Mouse (Mus musculus) central nervous system, embryonic 18 days (tissue): Measurements from ENCODE around the gene Dpp6. TPM values are rescaled to one million over a fixed set of nuclear protein-coding genes. Genes with fewer than 3 reads are reported as not detected.

Experiments used
- polyA plus RNA-seq: library from polyadenylated mRNA; depleted of rRNA; stranded (reverse); fragments of >200 nt; gene quantifications from 2 replicates; pipeline ENCODE4 v1.2.3, GENCODE M21; 2012; rRNA removed

The Dpp6 gene
- 73.7 and 76.4 TPM in 2 replicates for polyA plus RNA-seq

DNA sequence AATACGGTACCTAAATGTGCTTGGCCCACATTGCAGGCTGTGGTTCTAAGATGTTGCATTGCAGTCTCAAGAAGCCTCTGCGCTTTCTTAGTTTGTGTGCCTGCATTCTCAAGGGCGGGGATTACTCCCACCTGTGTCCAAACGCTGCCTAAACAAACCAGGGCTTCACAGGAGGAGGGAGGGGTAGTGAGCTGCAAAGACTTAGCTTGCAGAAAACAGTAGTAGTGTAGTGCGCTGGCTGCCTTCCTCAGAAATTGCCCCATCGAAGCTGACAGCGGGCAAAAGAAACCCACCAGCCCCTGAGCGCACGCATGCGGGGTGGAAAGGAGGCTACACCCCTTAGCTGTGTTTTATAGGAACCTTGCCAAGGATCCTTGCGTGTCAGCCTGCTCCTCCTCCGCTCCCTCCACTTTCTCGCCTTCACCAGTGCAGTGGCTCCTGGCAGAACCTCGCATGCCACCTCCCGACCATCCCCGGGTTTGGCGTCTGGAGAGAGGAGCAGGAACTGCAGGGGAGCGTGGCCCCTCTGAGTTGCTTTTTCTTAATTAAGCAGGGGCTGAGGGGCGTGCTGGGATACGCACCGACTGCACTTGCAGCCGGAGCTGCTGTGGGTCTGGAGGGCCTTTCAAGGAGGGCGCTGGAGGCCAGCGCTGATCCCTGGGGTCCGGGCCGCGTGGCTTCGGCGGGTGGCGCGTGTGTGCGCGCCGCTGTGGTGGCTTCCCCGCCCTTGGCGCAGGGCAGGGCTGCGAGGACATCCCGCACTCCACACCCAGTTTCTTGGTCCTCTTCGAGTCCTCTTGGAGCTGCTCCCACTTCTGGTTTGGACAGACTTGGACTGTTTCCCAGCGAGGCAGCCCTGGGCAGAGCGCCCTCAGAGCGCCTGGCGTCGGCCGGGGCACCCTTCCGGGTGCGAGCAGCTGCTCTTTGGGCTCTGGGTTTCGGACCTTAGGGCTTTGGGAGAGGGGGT, at the start of gene Dpp6:
TSS of gene Dpp6 (plus strand) at position 229 of the 967 bp plus-strand sequence.

DNA sequence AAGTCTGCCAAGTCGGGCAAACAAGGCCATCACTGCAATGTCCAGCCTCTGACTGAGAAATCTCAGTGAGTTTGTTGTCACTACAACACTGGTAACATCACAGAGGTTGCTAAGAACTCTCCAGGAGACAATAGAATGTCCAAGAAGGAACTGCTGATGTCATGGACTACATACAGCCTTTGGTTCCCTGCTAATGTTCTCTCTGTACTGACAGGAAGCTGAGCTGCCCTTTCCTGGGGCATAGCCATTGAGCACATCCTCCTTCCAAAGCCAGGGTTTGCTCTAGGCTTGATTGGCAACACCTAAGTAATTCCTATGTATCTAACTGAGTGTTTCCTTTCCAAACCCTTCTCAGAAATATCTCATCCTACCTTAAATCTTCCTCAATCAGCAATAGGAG, 684.3 kb downstream of the Dpp6 start, which contains the start of gene Speer4b:
TSS of gene Speer4b (minus strand) at position 101 of the 400 bp plus-strand sequence.

